Mouse (Mus musculus): ENCODE measurements around the gene Natd1.

Gene Natd1

GRCm38 (mm10) chr11:60914491-60914890 lies at the start of gene Natd1:
Gene Natd1 (minus strand): TSS chr11:60914750.
- DNase-seq (ENCODE audit: low read depth, low spot score) = no peak

GRCm38 (mm10) chr11:60962709-60963108 lies 48.2 kb upstream of the Natd1 start:
- no peak for DNase-seq (ENCODE audit: low read depth, low spot score)

DNA sequence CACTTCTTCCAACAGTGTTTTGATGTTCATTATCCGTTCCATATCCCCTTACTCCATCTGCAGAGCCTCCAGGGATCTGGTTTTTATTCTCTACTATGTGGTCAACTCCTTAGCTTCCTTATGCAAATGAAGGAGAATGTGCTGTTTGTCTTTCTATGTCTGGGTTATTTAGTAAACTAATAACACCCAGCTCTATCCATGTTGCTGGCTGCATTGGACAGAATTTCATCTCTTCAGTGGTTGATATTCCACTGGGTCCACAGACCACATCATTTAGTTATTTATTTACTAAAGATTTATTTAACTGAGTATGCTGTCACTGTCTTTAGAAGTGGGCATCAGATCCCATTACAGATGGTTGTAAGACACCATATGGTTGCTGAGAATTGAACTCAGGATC lies 46.6 kb upstream of the Natd1 start:
- no peak for DNase-seq (ENCODE audit: low read depth, low spot score)

- DNase-seq (ENCODE audit: low read depth, low spot score) = no peak
These were observed 44.4 kb upstream of the Natd1 start for GRCm38 (mm10) chr11:60958948-60959347.

DNA sequence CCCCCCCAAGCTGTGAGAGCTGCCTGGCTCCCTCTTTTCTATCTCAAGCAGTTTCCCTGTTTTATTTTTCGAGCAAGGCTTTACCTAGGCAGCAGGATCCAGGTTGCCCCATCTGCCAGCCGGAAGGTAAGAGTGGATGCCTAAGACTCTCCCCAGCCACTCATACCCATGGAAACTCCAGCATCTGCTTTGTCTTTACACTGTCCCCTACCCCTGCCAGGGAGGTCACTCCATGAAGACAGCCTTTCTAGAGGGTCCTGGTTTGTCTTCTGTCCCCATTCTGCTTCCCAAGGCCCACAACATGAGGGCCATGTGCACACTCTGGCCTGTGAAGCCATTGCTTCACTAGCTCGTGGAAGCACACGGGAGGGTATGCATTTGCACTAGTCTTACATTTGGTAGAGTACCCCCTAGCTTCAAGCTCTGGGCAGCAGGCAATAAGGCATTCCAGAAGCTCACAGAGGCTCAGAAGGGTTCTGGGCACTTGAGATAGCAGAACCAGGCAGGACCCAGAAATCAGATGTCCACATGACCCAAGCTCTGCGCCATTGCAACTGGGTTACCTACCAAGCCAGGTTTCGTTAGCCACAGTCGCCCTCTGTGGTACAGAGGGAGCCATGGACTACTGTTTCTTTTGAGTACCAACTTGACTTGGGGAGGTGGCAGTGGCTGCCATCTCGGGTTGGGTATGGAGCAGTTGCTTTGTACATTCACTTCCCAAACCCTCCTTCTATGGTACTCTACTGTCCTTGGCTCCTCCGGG lies 41.3 kb upstream of the Natd1 start:
- no peak for DNase-seq (ENCODE audit: low read depth, low spot score)

DNA sequence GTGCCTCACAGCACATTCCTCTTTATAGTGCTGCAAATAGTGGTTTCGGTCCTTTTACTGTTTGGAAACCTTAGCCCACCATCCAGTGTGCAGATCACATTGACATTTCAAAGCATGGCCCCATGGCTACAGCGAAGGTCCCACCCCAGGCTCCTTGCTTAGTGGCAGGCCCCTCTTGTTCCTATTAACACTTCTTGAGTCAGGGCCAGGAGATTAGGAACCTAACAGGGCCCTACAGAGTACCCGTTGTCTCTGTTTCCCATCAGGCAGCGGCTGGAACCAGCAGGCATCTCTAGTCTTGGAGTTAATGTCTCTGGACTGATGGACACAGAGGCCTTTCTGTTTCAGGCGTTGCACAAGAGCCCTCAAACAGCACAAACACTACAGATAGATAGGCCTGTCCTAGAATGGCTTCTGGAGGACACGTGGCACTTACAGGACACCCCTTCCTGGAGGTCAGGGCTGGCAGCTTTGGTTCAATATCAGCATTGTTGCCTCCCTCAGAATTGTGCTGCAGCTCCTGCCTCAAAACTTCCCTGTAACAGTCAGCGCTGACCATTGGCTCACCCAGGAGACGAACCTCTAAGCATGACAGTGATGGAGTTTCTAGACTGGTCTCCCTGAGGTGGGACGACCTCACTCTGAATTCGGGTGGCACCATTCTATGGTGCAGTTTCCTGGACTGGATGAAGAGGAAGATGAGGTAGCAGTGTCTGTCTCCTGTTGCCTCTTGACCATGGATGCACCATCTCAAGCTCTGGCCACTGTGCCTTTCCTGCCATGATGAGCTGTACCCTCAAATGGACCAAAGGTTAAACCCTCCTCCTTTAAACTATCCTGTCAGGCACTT lies 39.9 kb upstream of the Natd1 start:
- no peak for DNase-seq (ENCODE audit: low read depth, low spot score)

GRCm38 (mm10) chr11:60953803-60954202 lies 39.3 kb upstream of the Natd1 start:
- peak; percentile 95 for DNase-seq (ENCODE audit: low read depth, low spot score)

GRCm38 (mm10) chr11:60952986-60953385 lies 38.4 kb upstream of the Natd1 start:
- no peak for DNase-seq (ENCODE audit: low read depth, low spot score)

GRCm38 (mm10) chr11:60952362-60952761 lies 37.8 kb upstream of the Natd1 start:
- DNase-seq (ENCODE audit: low read depth, low spot score) = no peak

- no peak for DNase-seq (ENCODE audit: low read depth, low spot score)
These were observed 37.3 kb upstream of the Natd1 start for GRCm38 (mm10) chr11:60951896-60952295.

DNA sequence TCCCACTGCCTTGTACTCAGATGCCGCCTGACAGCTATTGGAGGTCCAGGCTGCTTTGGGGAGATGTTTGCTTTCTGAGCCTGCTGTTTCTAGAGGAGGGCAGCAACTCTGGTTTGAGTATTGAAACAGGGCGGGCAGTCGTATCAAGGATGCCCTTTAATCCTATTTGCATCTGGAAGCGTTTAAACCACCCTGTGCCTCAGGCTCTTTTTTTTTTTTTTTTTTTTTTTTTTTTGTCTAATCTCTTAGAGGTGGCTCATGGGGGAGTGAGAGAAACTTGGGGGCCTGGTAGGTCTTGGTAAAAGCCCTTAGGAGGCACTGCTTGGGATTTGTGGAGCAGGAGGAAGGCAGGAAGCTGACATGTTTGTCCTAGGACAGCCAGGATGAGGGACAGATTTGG lies 30.5 kb upstream of the Natd1 start:
- DNase-seq (ENCODE audit: low read depth, low spot score) = no peak

- DNase-seq (ENCODE audit: low read depth, low spot score) = no peak
These were observed 27.9 kb upstream of the Natd1 start for GRCm38 (mm10) chr11:60942263-60943015.

DNA sequence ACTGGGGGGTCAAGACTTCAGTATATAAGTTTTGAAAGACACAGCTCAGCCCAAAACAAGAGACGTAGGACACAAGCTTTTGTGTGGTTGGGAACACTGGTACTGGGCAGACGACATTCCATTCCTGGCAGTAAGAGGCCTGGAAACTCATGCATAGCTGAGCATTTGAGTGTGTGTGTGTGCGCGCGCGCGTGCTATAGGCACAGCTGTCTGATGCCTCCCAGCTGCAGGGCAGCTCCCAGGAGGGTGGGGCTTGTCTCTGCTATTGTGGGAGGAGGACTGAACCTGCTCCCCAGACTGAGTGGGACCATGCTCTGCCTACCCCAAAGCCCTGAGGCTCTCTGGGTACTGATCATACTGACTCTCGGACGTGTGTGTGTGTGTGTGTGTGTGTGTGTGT lies 26.8 kb upstream of the Natd1 start:
- DNase-seq (ENCODE audit: low read depth, low spot score) = no peak

- DNase-seq (ENCODE audit: low read depth, low spot score) = no peak
These were observed 26.0 kb upstream of the Natd1 start for GRCm38 (mm10) chr11:60940501-60940900.

DNA sequence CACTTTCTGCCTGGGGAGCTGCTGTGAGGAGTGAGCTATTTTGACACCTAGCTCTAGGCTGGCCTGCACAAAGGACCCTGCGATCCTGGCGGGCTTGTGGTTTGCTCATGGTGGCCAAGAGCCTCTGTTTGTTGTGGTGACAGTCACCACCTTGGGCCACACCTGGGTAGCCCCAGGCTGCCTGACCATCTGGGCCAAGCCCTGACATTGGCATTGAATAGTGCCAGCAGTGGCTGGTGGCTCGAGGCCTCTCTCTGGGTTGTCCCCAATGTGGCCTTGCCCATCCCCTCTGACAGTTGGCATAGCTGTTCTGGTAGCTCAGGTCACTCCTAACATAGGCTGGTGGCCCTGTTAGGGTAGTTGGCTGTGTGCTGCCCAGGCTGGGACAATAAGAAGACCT lies 24.9 kb upstream of the Natd1 start:
- no peak for DNase-seq (ENCODE audit: low read depth, low spot score)

GRCm38 (mm10) chr11:60937611-60938010 lies 23.1 kb upstream of the Natd1 start:
- DNase-seq (ENCODE audit: low read depth, low spot score) = no peak

GRCm38 (mm10) chr11:60935975-60936373 lies 21.4 kb upstream of the Natd1 start:
- DNase-seq (ENCODE audit: low read depth, low spot score) = no peak

DNA sequence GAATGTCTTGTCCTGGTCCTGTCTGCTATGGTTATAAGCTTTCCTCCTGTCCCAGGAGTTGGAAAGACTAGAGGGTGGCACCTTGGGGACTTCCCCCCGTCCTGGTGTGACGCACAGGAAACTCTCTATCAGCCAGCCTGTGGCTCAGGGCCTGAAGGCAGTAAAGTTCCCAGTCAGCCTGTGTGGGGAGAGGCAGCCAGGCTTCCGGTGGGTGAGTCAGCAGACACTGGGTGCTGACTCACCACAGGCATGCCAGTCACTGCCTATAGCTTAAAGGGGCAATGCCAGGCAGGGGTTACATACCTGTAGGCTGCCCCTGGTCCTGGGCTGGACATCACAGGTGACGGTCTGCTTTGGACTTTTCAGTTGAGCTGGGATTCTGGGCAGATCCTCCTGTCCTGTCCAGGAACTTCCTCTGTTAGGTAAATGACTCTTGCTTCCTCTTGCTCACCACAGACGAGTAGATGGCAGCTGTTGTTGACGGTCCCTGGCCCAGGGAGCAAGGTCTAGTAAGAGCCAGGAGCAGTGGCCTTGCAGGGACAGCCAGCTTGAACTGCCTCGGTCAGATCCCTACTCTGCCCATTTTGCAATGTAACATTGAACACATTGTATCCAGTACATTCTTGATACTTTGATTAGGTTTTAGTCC lies 20.9 kb upstream of the Natd1 start:
- DNase-seq (ENCODE audit: low read depth, low spot score) = no peak

- DNase-seq (ENCODE audit: low read depth, low spot score) = no peak
These were observed 20.2 kb upstream of the Natd1 start for GRCm38 (mm10) chr11:60934795-60935194.

DNA sequence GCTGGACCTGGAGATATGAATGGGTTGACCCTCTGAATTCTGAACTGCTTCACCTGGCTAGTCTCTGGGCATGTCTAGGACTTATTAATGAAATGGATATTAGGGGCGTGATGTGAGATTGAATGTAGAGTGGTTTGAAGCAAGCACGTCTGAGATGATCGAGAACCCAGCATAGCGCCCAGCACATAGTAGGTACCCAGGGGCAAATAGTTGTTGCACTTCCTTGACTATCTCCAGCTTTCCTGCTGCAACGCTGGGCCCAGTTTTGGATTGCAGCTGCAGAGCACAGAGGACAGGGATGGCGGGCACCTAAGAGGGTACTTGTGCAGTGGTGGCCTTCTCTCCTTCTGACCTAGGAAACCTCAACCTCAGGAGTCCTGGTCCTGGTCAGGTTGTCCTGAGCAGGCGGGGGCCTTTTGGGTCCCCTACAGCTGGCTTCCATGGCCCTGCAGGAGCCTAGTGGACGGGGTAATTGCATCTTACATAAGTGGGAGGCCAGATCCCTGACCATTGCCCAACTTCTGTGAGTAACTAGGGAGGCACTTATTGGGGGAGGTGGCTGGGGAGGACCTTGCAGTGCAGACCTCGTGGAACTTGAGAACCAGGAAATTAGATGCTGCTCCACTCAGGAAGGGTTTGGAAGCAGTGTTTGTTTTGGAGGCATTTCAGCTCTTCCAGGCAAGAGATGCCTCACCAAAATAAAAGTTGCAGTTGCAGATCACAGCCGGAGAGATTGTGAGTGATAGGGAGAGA lies 18.8 kb upstream of the Natd1 start:
- no peak for DNase-seq (ENCODE audit: low read depth, low spot score)

DNA sequence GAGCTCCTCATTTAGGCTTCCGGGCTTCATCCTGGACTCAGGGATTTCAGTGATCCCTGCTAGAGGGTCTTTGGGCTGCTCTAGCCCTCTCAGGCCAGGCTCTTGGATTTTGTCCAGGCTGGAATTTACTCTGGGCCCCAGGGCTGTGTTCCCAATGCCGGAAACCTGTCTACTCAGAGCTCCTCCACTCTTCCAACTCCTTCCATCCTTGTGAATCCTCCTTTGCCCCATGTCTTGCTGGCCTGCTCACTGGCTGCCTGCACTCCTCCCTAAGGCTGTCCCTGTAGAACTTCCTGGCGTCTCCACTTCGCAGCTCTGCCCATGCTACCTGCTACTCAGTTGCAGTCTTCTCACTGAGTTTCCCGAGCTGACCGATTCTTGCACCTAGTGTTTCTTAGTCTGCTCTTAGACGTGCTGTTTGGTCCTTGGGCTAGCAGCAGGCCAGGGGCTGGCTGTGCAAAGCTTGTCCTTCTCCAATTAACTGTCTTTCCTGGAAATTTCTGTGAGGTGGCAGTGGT lies 18.0 kb upstream of the Natd1 start:
- no peak for DNase-seq (ENCODE audit: low read depth, low spot score)

All from WW6 (cell line).